Comparison of ENCODE assay signal across 16 mouse cellular contexts in the genomic region with DNA sequence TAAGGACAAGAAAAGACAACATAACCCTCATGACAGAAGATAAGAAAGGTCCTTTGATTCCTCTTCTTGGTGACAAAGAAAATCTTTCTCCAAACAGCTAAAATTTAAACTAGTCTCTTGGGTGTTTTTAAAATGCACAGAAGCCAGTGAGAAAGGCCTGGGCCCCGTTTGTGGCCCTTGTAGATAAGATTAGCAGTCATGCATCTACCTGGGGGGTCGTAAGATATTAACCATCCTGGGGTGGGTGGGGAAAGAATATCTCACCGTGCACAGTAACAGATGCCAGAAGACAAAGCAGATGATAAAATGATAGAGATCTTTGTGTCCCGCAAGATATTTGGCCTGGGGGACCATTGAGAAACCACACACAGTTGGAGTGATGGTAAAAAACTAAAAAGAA.
"Had no signal": no experiment of that assay in that cellular context is flagged by ENCODE, and none has a peak within 500 bp of the region (broad histone marks: within the 10 kb centered on the region; RNA-seq: fewer than 3 reads in every experiment).

No protein-coding gene starts in this region.

- H3K27ac ChIP-seq: intestine, embryonic 15.5 days; kidney, postnatal 0 days; layer of hippocampus, adult 2 months; limb, embryonic 10.5 days; limb, embryonic 13.5 days; macrophage had no signal

- H3K4me2 ChIP-seq: intestine, embryonic 15.5 days; limb, embryonic 13.5 days; lung, embryonic 14.5 days; midbrain, embryonic 11.5 days had no signal

- DNase-seq: kidney, adult 11 months; kidney, postnatal 25 days; layer of hippocampus, adult 9-11 months; lung, embryonic 14.5 days; midbrain, embryonic 14.5 days; thymus, adult 18-20 months; thymus, postnatal 36 days had no signal

- H3K9ac ChIP-seq: intestine, embryonic 15.5 days; limb, embryonic 13.5 days; lung, embryonic 14.5 days had no signal

- ATAC-seq: intestine, embryonic 15.5 days; lung, postnatal 0 days had no signal

- H3K4me1 ChIP-seq: intestine, embryonic 15.5 days; limb, embryonic 10.5 days; megakaryocyte, embryonic 14.5 days had no signal

- H3K27me3 ChIP-seq: intestine, embryonic 15.5 days; limb, embryonic 13.5 days; megakaryocyte, embryonic 14.5 days had no signal

- H3K4me3 ChIP-seq: intestine, embryonic 15.5 days; layer of hippocampus, adult 2 months; limb, embryonic 10.5 days; limb, embryonic 13.5 days; megakaryocyte, embryonic 14.5 days had no signal

- H3K9me3 ChIP-seq: intestine, embryonic 15.5 days; limb, embryonic 10.5 days; limb, embryonic 13.5 days; megakaryocyte, embryonic 14.5 days had no signal

- H3K36me3 ChIP-seq: intestine, embryonic 15.5 days; limb, embryonic 10.5 days; limb, embryonic 13.5 days had no signal
